ENCODE assay signal across 32 mouse cellular contexts in genomic region chr3:116232763-116233162, GRCm38 (mm10). TPM values are rescaled to one million over a fixed set of nuclear protein-coding genes. Genes with fewer than 3 reads are reported as not detected.
"Had no signal": no experiment of that assay in that cellular context is flagged by ENCODE, and none has a peak within 500 bp of the region (broad histone marks: within the 10 kb centered on the region; RNA-seq: fewer than 3 reads in every experiment).

No protein-coding gene starts in this region.

- H3K27me3 ChIP-seq: embryonic facial prominence, embryonic 12.5 days; embryonic facial prominence, embryonic 13.5 days; embryonic facial prominence, embryonic 15.5 days; forebrain, embryonic 12.5 days; forebrain, embryonic 13.5 days had no signal

- H3K4me2 ChIP-seq: embryonic facial prominence, embryonic 12.5 days; embryonic facial prominence, embryonic 13.5 days; embryonic facial prominence, embryonic 15.5 days; forebrain, embryonic 12.5 days; forebrain, embryonic 13.5 days; forebrain, embryonic 15.5 days; heart, embryonic 11.5 days had no signal

- ATAC-seq: forebrain, embryonic 13.5 days; forebrain, embryonic 14.5 days; forebrain, embryonic 15.5 days; forebrain, embryonic 16.5 days; forebrain, postnatal 0 days had no signal

- H3K27ac ChIP-seq: embryonic facial prominence, embryonic 10.5 days; embryonic facial prominence, embryonic 12.5 days; embryonic facial prominence, embryonic 13.5 days; embryonic facial prominence, embryonic 15.5 days; forebrain, embryonic 10.5 days; forebrain, embryonic 12.5 days; forebrain, embryonic 13.5 days; forebrain, embryonic 15.5 days; gastrocnemius, adult 2 months; heart, adult 2 months; heart, embryonic 10.5 days had no signal

- H3K9me3 ChIP-seq: embryonic facial prominence, embryonic 10.5 days; embryonic facial prominence, embryonic 12.5 days; embryonic facial prominence, embryonic 13.5 days; embryonic facial prominence, embryonic 15.5 days; forebrain, embryonic 10.5 days; forebrain, embryonic 12.5 days; forebrain, embryonic 13.5 days; forebrain, embryonic 15.5 days; heart, embryonic 10.5 days had no signal

- H3K4me3 ChIP-seq: embryonic facial prominence, embryonic 10.5 days; embryonic facial prominence, embryonic 12.5 days; embryonic facial prominence, embryonic 13.5 days; embryonic facial prominence, embryonic 15.5 days; erythroblast, embryonic 14.5 days; forebrain, embryonic 10.5 days; forebrain, embryonic 12.5 days; forebrain, embryonic 13.5 days; forebrain, embryonic 15.5 days; gastrocnemius, adult 2 months; heart, adult 2 months; heart, embryonic 10.5 days had no signal

- H3K4me1 ChIP-seq: forebrain, embryonic 12.5 days; forebrain, embryonic 13.5 days; heart, embryonic 10.5 days had no signal

- H3K9ac ChIP-seq: embryonic facial prominence, embryonic 12.5 days; embryonic facial prominence, embryonic 13.5 days; embryonic facial prominence, embryonic 15.5 days; forebrain, embryonic 12.5 days; forebrain, embryonic 13.5 days; forebrain, embryonic 15.5 days; forebrain, postnatal 0 days had no signal

- DNase-seq: cerebellum, adult 8-10 months; cerebellum, adult 9-10 months; cerebellum, adult 9-11 months; cerebellum, postnatal 14 days; cerebellum, postnatal 25 days; cerebellum, postnatal 36 days; embryo, embryonic 11 days; forebrain, postnatal 0 days; gastrocnemius, adult 2 months; gastrocnemius, postnatal 10 days; gastrocnemius, postnatal 14 days; gastrocnemius, postnatal 25 days; gastrocnemius, postnatal 36 days; heart, adult 18-20 months; heart, adult 2 months had no signal

- H3K36me3 ChIP-seq: embryonic facial prominence, embryonic 10.5 days; embryonic facial prominence, embryonic 12.5 days; embryonic facial prominence, embryonic 13.5 days; embryonic facial prominence, embryonic 15.5 days; forebrain, embryonic 10.5 days; forebrain, embryonic 12.5 days; forebrain, embryonic 15.5 days; heart, embryonic 10.5 days had no signal

RNA-seq across cellular contexts. Expression of gene Gpr88, which starts 20.5 kb away (rescaled TPM):
- total RNA-seq: common myeloid progenitor, adult 5-6 weeks; gastrocnemius, adult 18-20 months; gastrocnemius, adult 2 months; gastrocnemius, adult 8-10 months; gastrocnemius, postnatal 25 days; gastrocnemius, postnatal 36 days; granulocyte monocyte progenitor cell, adult 5-6 weeks had no signal
- polyA plus RNA-seq: erythroblast, embryonic 14.5 days; forebrain, embryonic 10.5 days had no signal
